Mouse (Mus musculus): ENCODE data around the gene Hfe2. TPM values are rescaled to one million over a fixed set of nuclear protein-coding genes. Genes with fewer than 3 reads are reported as not detected.

Hfe2 gene
- polyA plus RNA-seq (2015; fragmentation: Nextera tagmentation; extraction: Ambion mirVana), result 0.07 TPM in 1 of 2 replicates, not detected in the other

GRCm38 (mm10) chr3:96524914-96525313 is at the start of gene Hfe2:
Hfe2 (plus strand) TSS chr3:96525172.
- no peak within 1 kb of the TSS for H3K27ac ChIP-seq (ENCODE audit: low read depth, low read length)
- H3K4me2 ChIP-seq (replicated peaks; ENCODE audit: low read depth), result no peak within 1 kb of the TSS
- no peaks in the 10 kb centered on the region for H3K4me1 ChIP-seq (replicated peaks; ENCODE audit: control insufficient read depth, insufficient read depth, low read length)
- no peaks in the 10 kb centered on the region for H3K9me3 ChIP-seq (ENCODE audit: control insufficient read depth)
- 79% methylated on average over 4 of the region's 4 CpGs for WGBS
- no peak within 1 kb of the TSS for H3K4me3 ChIP-seq (ENCODE audit: low read depth, low read length)
- no peaks in the 10 kb centered on the region for H3K36me3 ChIP-seq (ENCODE audit: control insufficient read depth, insufficient read depth)
- TF ChIP-seq CTCF (IDR thresholded peaks at IDR 0.05; ENCODE audit: low read depth), result no peak
- peaks cover 32% of the 10 kb centered on the region for H3K27me3 ChIP-seq (replicated peaks; ENCODE audit: control insufficient read depth, insufficient read depth, low read length)
- ATAC-seq, result no peak
- H3K9ac ChIP-seq (ENCODE audit: low read depth, low read length), result no peak within 1 kb of the TSS

- no peak overlapping the region for H3K4me3 ChIP-seq (ENCODE audit: low read depth, low read length)
- peaks cover 29% of the 10 kb centered on the region for H3K27me3 ChIP-seq (replicated peaks; ENCODE audit: control insufficient read depth, insufficient read depth, low read length)
- no peaks in the 10 kb centered on the region for H3K36me3 ChIP-seq (ENCODE audit: control insufficient read depth, insufficient read depth)
- 0 out of 2 replicates have a peak, but pooled peaks cover 4% of the 10 kb centered on the region for H3K4me1 ChIP-seq (replicated peaks; ENCODE audit: control insufficient read depth, insufficient read depth, low read length)
- no peak overlapping the region for H3K4me2 ChIP-seq (replicated peaks; ENCODE audit: low read depth)
- no peaks in the 10 kb centered on the region for H3K9me3 ChIP-seq (ENCODE audit: control insufficient read depth)
- no peak overlapping the region for H3K27ac ChIP-seq (ENCODE audit: low read depth, low read length)
- 44% methylated on average over 3 of the region's 3 CpGs for WGBS
- H3K9ac ChIP-seq (ENCODE audit: low read depth, low read length), result no peak overlapping the region
- ATAC-seq, result no peak
- TF ChIP-seq CTCF (IDR thresholded peaks at IDR 0.05; ENCODE audit: low read depth), result no peak
These were observed 47.9 kb upstream of the Hfe2 start for GRCm38 (mm10) chr3:96477084-96477483.

- Histone ChIP-seq H3K9me3 (ENCODE audit: control insufficient read depth) (no peaks in the 10 kb centered on the region), H3K36me3 (ENCODE audit: control insufficient read depth, insufficient read depth) (no peaks in the 10 kb centered on the region), H3K4me3 (ENCODE audit: low read depth, low read length) (no peak overlapping the region), H3K27me3 (replicated peaks; ENCODE audit: control insufficient read depth, insufficient read depth, low read length) (peaks cover 29% of the 10 kb centered on the region), H3K4me1 (replicated peaks; ENCODE audit: control insufficient read depth, insufficient read depth, low read length) (0 out of 2 replicates have a peak, but pooled peaks cover 4% of the 10 kb centered on the region), H3K27ac (ENCODE audit: low read depth, low read length) (no peak overlapping the region), H3K9ac (ENCODE audit: low read depth, low read length) (no peak overlapping the region), H3K4me2 (replicated peaks; ENCODE audit: low read depth) (no peak overlapping the region)
- no peak for TF ChIP-seq CTCF (IDR thresholded peaks at IDR 0.05; ENCODE audit: low read depth)
- ATAC-seq, result no peak
- 63% methylated on average over 6 of the region's 6 CpGs for WGBS
These were observed 47.4 kb upstream of the Hfe2 start for GRCm38 (mm10) chr3:96477558-96477957.

- Histone ChIP-seq H3K27me3 (replicated peaks; ENCODE audit: control insufficient read depth, insufficient read depth, low read length) (peaks cover 25% of the 10 kb centered on the region), H3K36me3 (ENCODE audit: control insufficient read depth, insufficient read depth) (no peaks in the 10 kb centered on the region), H3K4me2 (replicated peaks; ENCODE audit: low read depth) (no peak overlapping the region), H3K9ac (ENCODE audit: low read depth, low read length) (no peak overlapping the region), H3K27ac (ENCODE audit: low read depth, low read length) (no peak overlapping the region), H3K4me3 (ENCODE audit: low read depth, low read length) (no peak overlapping the region), H3K4me1 (replicated peaks; ENCODE audit: control insufficient read depth, insufficient read depth, low read length) (0 out of 2 replicates have a peak, but pooled peaks cover 4% of the 10 kb centered on the region), H3K9me3 (ENCODE audit: control insufficient read depth) (no peaks in the 10 kb centered on the region)
- WGBS, result 34% methylated on average over 3 of the region's 3 CpGs
- TF ChIP-seq CTCF (IDR thresholded peaks at IDR 0.05; ENCODE audit: low read depth), result no peak
- no peak for ATAC-seq
These were observed 45.7 kb upstream of the Hfe2 start for GRCm38 (mm10) chr3:96479249-96479648.

- Histone ChIP-seq H3K4me3 (ENCODE audit: low read depth, low read length) (no peak overlapping the region), H3K4me1 (replicated peaks; ENCODE audit: control insufficient read depth, insufficient read depth, low read length) (no peaks in the 10 kb centered on the region), H3K27ac (ENCODE audit: low read depth, low read length) (no peak overlapping the region), H3K36me3 (ENCODE audit: control insufficient read depth, insufficient read depth) (no peaks in the 10 kb centered on the region), H3K9ac (ENCODE audit: low read depth, low read length) (no peak overlapping the region), H3K27me3 (replicated peaks; ENCODE audit: control insufficient read depth, insufficient read depth, low read length) (peaks cover 11% of the 10 kb centered on the region), H3K4me2 (replicated peaks; ENCODE audit: low read depth) (no peak overlapping the region), H3K9me3 (ENCODE audit: control insufficient read depth) (no peaks in the 10 kb centered on the region)
- no peak for TF ChIP-seq CTCF (IDR thresholded peaks at IDR 0.05; ENCODE audit: low read depth)
- ATAC-seq, result no peak
- WGBS, result 80% methylated on average over 4 of the region's 4 CpGs
These were observed 44.2 kb upstream of the Hfe2 start for GRCm38 (mm10) chr3:96480684-96481270.

DNA sequence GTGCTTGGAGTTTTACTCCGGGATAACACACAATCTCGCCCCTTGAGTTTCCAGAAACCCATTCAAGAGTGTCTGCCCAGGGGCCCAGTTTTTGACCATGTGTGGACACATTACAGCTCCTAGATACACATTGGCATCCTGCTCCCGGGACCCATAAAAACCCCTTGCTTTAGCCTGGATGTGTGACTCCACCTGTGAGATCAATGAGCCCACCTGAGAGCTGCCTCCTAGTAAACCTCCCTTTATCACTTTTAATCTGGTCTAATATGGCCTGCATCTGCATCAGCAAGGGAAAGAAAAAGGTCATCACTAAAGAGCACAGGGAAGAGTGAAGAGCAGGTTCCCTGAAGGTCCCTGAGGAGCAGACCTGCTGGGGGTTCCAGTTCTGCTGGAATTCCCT is 43.1 kb upstream of the Hfe2 start:
- Histone ChIP-seq H3K27ac (ENCODE audit: low read depth, low read length) (no peak overlapping the region), H3K36me3 (ENCODE audit: control insufficient read depth, insufficient read depth) (no peaks in the 10 kb centered on the region), H3K4me1 (replicated peaks; ENCODE audit: control insufficient read depth, insufficient read depth, low read length) (no peaks in the 10 kb centered on the region), H3K9ac (ENCODE audit: low read depth, low read length) (no peak overlapping the region), H3K9me3 (ENCODE audit: control insufficient read depth) (no peaks in the 10 kb centered on the region), H3K27me3 (replicated peaks; ENCODE audit: control insufficient read depth, insufficient read depth, low read length) (0 out of 2 replicates have a peak, but pooled peaks cover 3% of the 10 kb centered on the region), H3K4me2 (replicated peaks; ENCODE audit: low read depth) (no peak overlapping the region), H3K4me3 (ENCODE audit: low read depth, low read length) (no peak overlapping the region)
- ATAC-seq, result no peak
- no peak for TF ChIP-seq CTCF (IDR thresholded peaks at IDR 0.05; ENCODE audit: low read depth)
- 87% methylated on average over 3 of the region's 3 CpGs for WGBS
